Mouse (Mus musculus) embryonic facial prominence, embryonic 10.5 days (tissue): ENCODE measurements around the gene Adamts17. TPM values are rescaled to one million over a fixed set of nuclear protein-coding genes. Genes with fewer than 3 reads are reported as not detected.
A peak's percentile ranks its signal among the peaks of the same experiment; 100 is the strongest.

Source experiments
- DNase-seq: peaks from one replicate; pipeline ENCODE4 v3.0.0-alpha.2; 2017; ENCODE audit warnings: low spot score
- H3K27ac ChIP-seq: fragments of 300-500 bp; sonication (generic); replicated peaks from 2 replicates; pipeline ENCODE4 v1.5.1; 2016; ENCODE audit warnings: mild to moderate bottlenecking
- H3K27me3 ChIP-seq: fragments of 300-500 bp; sonication (generic); replicated peaks from 2 replicates; pipeline ENCODE4 v1.6.1; 2016; ENCODE audit warnings: low read depth, mild to moderate bottlenecking; ENCODE audit not compliant: poor library complexity, severe bottlenecking
- H3K36me3 ChIP-seq: fragments of 300-500 bp; sonication (generic); replicated peaks from 2 replicates; pipeline ENCODE4 v1.6.1; 2016; ENCODE audit warnings: mild to moderate bottlenecking, moderate library complexity
- H3K4me1 ChIP-seq: fragments of 300-500 bp; sonication (generic); 2 replicates; pipeline ENCODE4 v1.6.1; 2016
- H3K4me3 ChIP-seq: fragments of 300-500 bp; sonication (generic); 2 replicates; pipeline ENCODE4 v1.5.1; 2016; ENCODE audit warnings: mild to moderate bottlenecking, moderate library complexity
- H3K9me3 ChIP-seq: fragments of 300-500 bp; sonication (generic); 2 replicates; pipeline ENCODE4 v1.6.1; 2016; ENCODE audit warnings: mild to moderate bottlenecking
- WGBS: fragments of 180-500 bp; shearing (Covaris S2); methylation state at CpG from one replicate; pipeline ENCODE4 v1.1.7; 2016; 5-methylcytosine and 5-hydroxymethylcytosine counted together
- polyA plus RNA-seq: library from polyadenylated mRNA; unstranded; fragments of >200 nt; fragmentation: Nextera tagmentation; extraction: Ambion mirVana; gene quantifications from 2 replicates; pipeline ENCODE4 v1.2.1, GENCODE M21; 2016

Gene Adamts17
- polyA plus RNA-seq, 1 experiment from 2014 or later, result 2.6 TPM

- Histone ChIP-seq H3K27ac (peak overlapping the region; percentile 69), H3K4me1 (peaks cover 41% of the 10 kb centered on the region), H3K27me3 (no peaks in the 10 kb centered on the region), H3K9me3 (no peaks in the 10 kb centered on the region), H3K4me3 (no peak overlapping the region), H3K36me3 (no peaks in the 10 kb centered on the region)
- 77% methylated on average over 6 of the region's 6 CpGs for WGBS
- DNase-seq, result no peak
These were observed 127.1 kb downstream of the Adamts17 start for GRCm38 (mm10) chr7:66966541-66967205.

- no peaks in the 10 kb centered on the region for H3K27me3 ChIP-seq
- DNase-seq, result no peak
- H3K4me1 ChIP-seq, result peaks cover 41% of the 10 kb centered on the region
- H3K36me3 ChIP-seq, result no peaks in the 10 kb centered on the region
- no peaks in the 10 kb centered on the region for H3K9me3 ChIP-seq
- no peak overlapping the region for H3K4me3 ChIP-seq
- WGBS, result 73% methylated on average over 8 of the region's 8 CpGs
- H3K27ac ChIP-seq, result peak overlapping the region; percentile 69
These were observed 127.8 kb downstream of the Adamts17 start for GRCm38 (mm10) chr7:66967206-66967919.

GRCm38 (mm10) chr7:66968661-66969060, 129.1 kb downstream of the Adamts17 start:
- H3K9me3 ChIP-seq, result no peaks in the 10 kb centered on the region
- 80% methylated on average over 6 of the region's 6 CpGs for WGBS

GRCm38 (mm10) chr7:66969199-66969598, 129.7 kb downstream of the Adamts17 start:
- DNase-seq, result no peak
- Histone ChIP-seq H3K27me3 (no peaks in the 10 kb centered on the region), H3K27ac (no peak overlapping the region), H3K36me3 (no peaks in the 10 kb centered on the region), H3K4me3 (no peak overlapping the region), H3K4me1 (peaks cover 41% of the 10 kb centered on the region), H3K9me3 (no peaks in the 10 kb centered on the region)
- WGBS, result 62% methylated on average over 2 of the region's 2 CpGs

More at GRCm38 (mm10) chr7:66968661-66969060, 129.1 kb downstream of the Adamts17 start:
- DNase-seq, result no peak
- Histone ChIP-seq H3K27me3 (no peaks in the 10 kb centered on the region), H3K4me1 (peaks cover 41% of the 10 kb centered on the region), H3K36me3 (no peaks in the 10 kb centered on the region), H3K27ac (no peak overlapping the region), H3K4me3 (no peak overlapping the region)

- Histone ChIP-seq H3K27me3 (no peaks in the 10 kb centered on the region), H3K4me3 (no peak overlapping the region), H3K36me3 (no peaks in the 10 kb centered on the region), H3K4me1 (peaks cover 44% of the 10 kb centered on the region), H3K27ac (no peak overlapping the region), H3K9me3 (no peaks in the 10 kb centered on the region)
- WGBS, result 87% methylated on average over 2 of the region's 2 CpGs
- no peak for DNase-seq
These were observed 130.7 kb downstream of the Adamts17 start for GRCm38 (mm10) chr7:66970235-66970634.

- Histone ChIP-seq H3K9me3 (no peaks in the 10 kb centered on the region), H3K27me3 (no peaks in the 10 kb centered on the region), H3K4me1 (peaks cover 39% of the 10 kb centered on the region), H3K36me3 (no peaks in the 10 kb centered on the region), H3K27ac (no peak overlapping the region), H3K4me3 (no peak overlapping the region)
- 69% methylated on average over 2 of the region's 2 CpGs for WGBS
- DNase-seq, result no peak
These were observed 131.4 kb downstream of the Adamts17 start for GRCm38 (mm10) chr7:66970974-66971373.

- DNase-seq, result no peak
- Histone ChIP-seq H3K4me1 (peaks cover 12% of the 10 kb centered on the region), H3K36me3 (no peaks in the 10 kb centered on the region), H3K9me3 (no peaks in the 10 kb centered on the region), H3K4me3 (no peak overlapping the region), H3K27me3 (no peaks in the 10 kb centered on the region), H3K27ac (no peak overlapping the region)
- 72% methylated on average over 10 of the region's 10 CpGs for WGBS
These were observed 135.3 kb downstream of the Adamts17 start for GRCm38 (mm10) chr7:66974859-66975258.

GRCm38 (mm10) chr7:66976371-66976770, 136.8 kb downstream of the Adamts17 start:
- 93% methylated on average over 9 of the region's 9 CpGs for WGBS
- Histone ChIP-seq H3K36me3 (no peaks in the 10 kb centered on the region), H3K4me1 (peaks cover 6% of the 10 kb centered on the region), H3K27me3 (no peaks in the 10 kb centered on the region), H3K4me3 (no peak overlapping the region), H3K9me3 (no peaks in the 10 kb centered on the region), H3K27ac (no peak overlapping the region)
- no peak for DNase-seq

GRCm38 (mm10) chr7:66981591-66981990, 142.1 kb downstream of the Adamts17 start:
- Histone ChIP-seq H3K4me3 (no peak overlapping the region), H3K27me3 (no peaks in the 10 kb centered on the region), H3K4me1 (peaks cover 2% of the 10 kb centered on the region; the same call in 1 of the 2 replicates), H3K27ac (no peak overlapping the region), H3K36me3 (no peaks in the 10 kb centered on the region), H3K9me3 (no peaks in the 10 kb centered on the region)
- WGBS, result 84% methylated on average over 6 of the region's 6 CpGs
- no peak for DNase-seq

GRCm38 (mm10) chr7:66982084-66982483, 142.5 kb downstream of the Adamts17 start:
- WGBS, result 82% methylated on average over 5 of the region's 5 CpGs
- Histone ChIP-seq H3K9me3 (no peaks in the 10 kb centered on the region), H3K27me3 (no peaks in the 10 kb centered on the region), H3K27ac (no peak overlapping the region), H3K4me3 (no peak overlapping the region), H3K4me1 (peaks cover 2% of the 10 kb centered on the region; the same call in 1 of the 2 replicates), H3K36me3 (no peaks in the 10 kb centered on the region)
- DNase-seq, result no peak

- Histone ChIP-seq H3K4me3 (no peak overlapping the region), H3K27ac (no peak overlapping the region), H3K27me3 (no peaks in the 10 kb centered on the region), H3K9me3 (no peaks in the 10 kb centered on the region), H3K4me1 (no peaks in the 10 kb centered on the region), H3K36me3 (no peaks in the 10 kb centered on the region)
- no peak for DNase-seq
- WGBS, result 93% methylated on average over 4 of the region's 4 CpGs
These were observed 148.1 kb downstream of the Adamts17 start for GRCm38 (mm10) chr7:66987671-66988070.

GRCm38 (mm10) chr7:66988441-66988840, 148.9 kb downstream of the Adamts17 start:
- Histone ChIP-seq H3K4me3 (no peak overlapping the region), H3K4me1 (no peaks in the 10 kb centered on the region), H3K9me3 (no peaks in the 10 kb centered on the region), H3K27ac (no peak overlapping the region), H3K27me3 (no peaks in the 10 kb centered on the region), H3K36me3 (no peaks in the 10 kb centered on the region)
- DNase-seq, result no peak
- WGBS, result 91% methylated on average over 3 of the region's 3 CpGs
